Mouse (Mus musculus): ENCODE measurements around the gene Samd4. TPM values are rescaled to one million over a fixed set of nuclear protein-coding genes. Genes with fewer than 3 reads are reported as not detected.

The Samd4 gene
- polyA plus RNA-seq, 1 experiment, result 3.9 TPM

DNA sequence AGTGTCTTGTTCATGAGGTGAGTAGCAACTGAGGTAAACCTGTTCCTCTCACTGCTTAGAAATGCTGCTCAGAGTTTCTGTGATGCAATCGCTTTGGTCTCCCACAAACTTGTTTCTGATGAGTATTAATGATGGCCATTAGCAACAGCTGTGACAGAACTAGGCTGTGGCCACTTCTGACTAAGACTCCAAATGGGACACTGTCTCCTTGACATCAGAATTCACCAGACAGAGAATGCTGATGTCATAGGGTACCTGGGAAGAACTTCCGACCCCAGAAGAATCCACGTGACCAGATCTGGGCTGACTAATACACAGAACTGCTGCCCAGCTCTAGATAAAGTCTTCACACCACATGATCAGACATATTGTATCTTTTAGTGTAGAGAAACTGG lies 194.9 kb downstream of the Samd4 start:
- 94% methylated on average over 3 of the region's 3 CpGs for WGBS

DNA sequence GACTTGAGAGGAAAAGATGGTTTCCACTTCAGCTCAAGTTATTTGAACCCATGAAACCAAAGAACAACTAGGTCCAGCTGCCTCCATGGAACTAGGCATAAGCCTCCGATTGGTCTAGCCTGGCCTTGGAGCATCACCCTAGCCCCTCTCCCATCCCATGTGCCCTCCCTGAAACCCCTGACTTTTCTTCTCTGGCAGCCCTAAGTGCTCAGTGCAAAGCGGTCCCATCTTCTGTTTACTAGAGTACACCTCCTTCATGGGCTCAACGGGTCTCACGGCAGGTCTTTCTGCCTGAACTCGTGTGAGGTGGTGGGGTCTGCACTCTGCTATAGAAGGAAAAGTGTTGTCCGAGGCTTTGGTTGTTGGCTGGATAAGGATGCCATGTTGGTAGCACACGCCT lies 197.3 kb downstream of the Samd4 start:
- H3K36me3 ChIP-seq (ENCODE audit: control insufficient read depth, insufficient read depth, low read length), result no peaks in the 10 kb centered on the region
- H3K27me3 ChIP-seq (replicated peaks; ENCODE audit: control insufficient read depth, insufficient read depth, low read length), result no peaks in the 10 kb centered on the region
- no peak for TF ChIP-seq CTCF (conservative IDR thresholded peaks at IDR 0.05; ENCODE audit: insufficient read depth, insufficient read length, low read depth, low read length)
- TF ChIP-seq POLR2A (IDR thresholded peaks at IDR 0.05; ENCODE audit: low read depth, low read length), result no peak
- H3K4me3 ChIP-seq (ENCODE audit: insufficient read depth, low read depth, low read length), result no peak overlapping the region
- DNase-seq, result no peak
- WGBS, result 92% methylated on average over 7 of the region's 7 CpGs
- H3K4me1 ChIP-seq (ENCODE audit: control insufficient read depth, insufficient read depth, low read length), result no peaks in the 10 kb centered on the region
- no peak overlapping the region for H3K27ac ChIP-seq (ENCODE audit: insufficient read depth, low read depth, low read length)

More for the DNA sequence above, 194.9 kb downstream of the Samd4 start:
- H3K27ac ChIP-seq (ENCODE audit: insufficient read depth, low read depth, low read length), result no peak overlapping the region
- no peak for TF ChIP-seq CTCF (conservative IDR thresholded peaks at IDR 0.05; ENCODE audit: insufficient read depth, insufficient read length, low read depth, low read length)
- no peak for TF ChIP-seq POLR2A (IDR thresholded peaks at IDR 0.05; ENCODE audit: low read depth, low read length)
- no peaks in the 10 kb centered on the region for H3K27me3 ChIP-seq (replicated peaks; ENCODE audit: control insufficient read depth, insufficient read depth, low read length)
- no peak for DNase-seq
- H3K4me3 ChIP-seq (ENCODE audit: insufficient read depth, low read depth, low read length), result no peak overlapping the region
- H3K4me1 ChIP-seq (ENCODE audit: control insufficient read depth, insufficient read depth, low read length), result no peaks in the 10 kb centered on the region
- H3K36me3 ChIP-seq (ENCODE audit: control insufficient read depth, insufficient read depth, low read length), result no peaks in the 10 kb centered on the region

GRCm38 (mm10) chr14:47083311-47083710 lies 200.7 kb downstream of the Samd4 start:
- H3K36me3 ChIP-seq (ENCODE audit: control insufficient read depth, insufficient read depth, low read length), result no peaks in the 10 kb centered on the region
- no peak overlapping the region for H3K27ac ChIP-seq (ENCODE audit: insufficient read depth, low read depth, low read length)
- H3K4me3 ChIP-seq (ENCODE audit: insufficient read depth, low read depth, low read length), result no peak overlapping the region
- no peak for DNase-seq
- no peaks in the 10 kb centered on the region for H3K27me3 ChIP-seq (replicated peaks; ENCODE audit: control insufficient read depth, insufficient read depth, low read length)
- no peak for TF ChIP-seq CTCF (conservative IDR thresholded peaks at IDR 0.05; ENCODE audit: insufficient read depth, insufficient read length, low read depth, low read length)
- WGBS, result 88% methylated on average over 9 of the region's 9 CpGs
- H3K4me1 ChIP-seq (ENCODE audit: control insufficient read depth, insufficient read depth, low read length), result no peaks in the 10 kb centered on the region; the same call in 1 of the 2 replicates

- TF ChIP-seq CTCF (conservative IDR thresholded peaks at IDR 0.05; ENCODE audit: insufficient read depth, insufficient read length, low read depth, low read length), result no peak
- TF ChIP-seq POLR2A (IDR thresholded peaks at IDR 0.05; ENCODE audit: low read depth, low read length), result no peak
- WGBS, result 81% methylated on average over 6 of the region's 6 CpGs
- H3K36me3 ChIP-seq (ENCODE audit: control insufficient read depth, insufficient read depth, low read length), result no peaks in the 10 kb centered on the region
- H3K4me1 ChIP-seq (ENCODE audit: control insufficient read depth, insufficient read depth, low read length), result no peaks in the 10 kb centered on the region; the same call in 1 of the 2 replicates
- no peak overlapping the region for H3K27ac ChIP-seq (ENCODE audit: insufficient read depth, low read depth, low read length)
- H3K27me3 ChIP-seq (replicated peaks; ENCODE audit: control insufficient read depth, insufficient read depth, low read length), result no peaks in the 10 kb centered on the region
- no peak overlapping the region for H3K4me3 ChIP-seq (ENCODE audit: insufficient read depth, low read depth, low read length)
- DNase-seq, result no peak
Measured at GRCm38 (mm10) chr14:47083838-47084237, 201.2 kb downstream of the Samd4 start.

- TF ChIP-seq POLR2A (IDR thresholded peaks at IDR 0.05; ENCODE audit: low read depth, low read length), result no peak
- no peak for TF ChIP-seq CTCF (conservative IDR thresholded peaks at IDR 0.05; ENCODE audit: insufficient read depth, insufficient read length, low read depth, low read length)
- Histone ChIP-seq H3K4me1 (ENCODE audit: control insufficient read depth, insufficient read depth, low read length) (no peaks in the 10 kb centered on the region; the same call in 1 of the 2 replicates), H3K27ac (ENCODE audit: insufficient read depth, low read depth, low read length) (no peak overlapping the region), H3K4me3 (ENCODE audit: insufficient read depth, low read depth, low read length) (no peak overlapping the region), H3K27me3 (replicated peaks; ENCODE audit: control insufficient read depth, insufficient read depth, low read length) (no peaks in the 10 kb centered on the region), H3K36me3 (ENCODE audit: control insufficient read depth, insufficient read depth, low read length) (no peaks in the 10 kb centered on the region)
- no peak for DNase-seq
- WGBS, result 83% methylated on average over 2 of the region's 2 CpGs
Measured at GRCm38 (mm10) chr14:47084686-47085085, 202.0 kb downstream of the Samd4 start.

GRCm38 (mm10) chr14:47086123-47086522 lies 203.5 kb downstream of the Samd4 start:
- no peak for TF ChIP-seq CTCF (conservative IDR thresholded peaks at IDR 0.05; ENCODE audit: insufficient read depth, insufficient read length, low read depth, low read length)
- TF ChIP-seq POLR2A (IDR thresholded peaks at IDR 0.05; ENCODE audit: low read depth, low read length), result no peak
- no peaks in the 10 kb centered on the region for H3K36me3 ChIP-seq (ENCODE audit: control insufficient read depth, insufficient read depth, low read length)
- H3K27me3 ChIP-seq (replicated peaks; ENCODE audit: control insufficient read depth, insufficient read depth, low read length), result no peaks in the 10 kb centered on the region
- no peak for DNase-seq
- 67% methylated on average over 3 of the region's 3 CpGs for WGBS
- H3K27ac ChIP-seq (ENCODE audit: insufficient read depth, low read depth, low read length), result no peak overlapping the region
- no peaks in the 10 kb centered on the region; the same call in 1 of the 2 replicates for H3K4me1 ChIP-seq (ENCODE audit: control insufficient read depth, insufficient read depth, low read length)
- H3K4me3 ChIP-seq (ENCODE audit: insufficient read depth, low read depth, low read length), result no peak overlapping the region

DNA sequence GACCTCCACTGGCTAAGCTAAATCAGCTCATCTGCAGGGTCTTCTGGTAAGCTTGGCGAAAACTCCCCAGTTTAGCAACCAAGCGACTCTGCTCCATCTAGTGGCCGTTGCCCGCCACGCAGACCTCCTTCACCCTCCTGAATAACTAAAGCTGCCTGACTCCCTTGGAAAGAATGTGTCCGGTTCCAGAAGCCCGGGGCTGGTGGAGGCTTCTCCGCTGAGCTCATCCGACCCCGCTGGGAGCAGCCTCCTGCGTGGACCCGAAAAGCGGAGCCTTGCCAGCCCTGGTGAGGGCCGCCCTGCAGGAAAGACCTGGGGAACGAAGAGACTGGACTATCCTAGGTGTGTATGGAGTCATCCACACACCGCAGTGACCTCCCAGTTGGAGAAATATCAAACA lies 204.1 kb downstream of the Samd4 start:
- Histone ChIP-seq H3K36me3 (ENCODE audit: control insufficient read depth, insufficient read depth, low read length) (no peaks in the 10 kb centered on the region), H3K27ac (ENCODE audit: insufficient read depth, low read depth, low read length) (no peak overlapping the region), H3K27me3 (replicated peaks; ENCODE audit: control insufficient read depth, insufficient read depth, low read length) (no peaks in the 10 kb centered on the region), H3K4me1 (ENCODE audit: control insufficient read depth, insufficient read depth, low read length) (no peaks in the 10 kb centered on the region; the same call in 1 of the 2 replicates), H3K4me3 (ENCODE audit: insufficient read depth, low read depth, low read length) (peak overlapping the region; percentile 23)
- peak; percentile 81 for DNase-seq
- WGBS, result 6% methylated on average over 16 of the region's 16 CpGs
- TF ChIP-seq CTCF (conservative IDR thresholded peaks at IDR 0.05; ENCODE audit: insufficient read depth, insufficient read length, low read depth, low read length) (peak; percentile 83), POLR2A (IDR thresholded peaks at IDR 0.05; ENCODE audit: low read depth, low read length) (no peak)

Data from kidney, adult 2 months (tissue).